Mouse (Mus musculus): ENCODE measurements around the gene Slc23a2. TPM values are rescaled to one million over a fixed set of nuclear protein-coding genes. Genes with fewer than 3 reads are reported as not detected.

The Slc23a2 gene
- polyA plus RNA-seq, 1 experiment from 2014 or later, result 11.7 TPM

- peak; percentile 44 for TF ChIP-seq CTCF (IDR thresholded peaks at IDR 0.05; ENCODE audit: low read depth)
- no peaks in the 10 kb centered on the region for H3K9me3 ChIP-seq (replicated peaks; ENCODE audit: low read length)
- H3K4me1 ChIP-seq (replicated peaks; ENCODE audit: insufficient read depth, low read length), result no peaks in the 10 kb centered on the region
- H3K27me3 ChIP-seq (ENCODE audit: insufficient read depth, low read length), result no peaks in the 10 kb centered on the region
- no peak overlapping the region for H3K9ac ChIP-seq (ENCODE audit: low read depth, low read length)
- no peak for ATAC-seq (replicated peaks; ENCODE audit: low FRiP score, low read depth)
- no peak overlapping the region for H3K4me2 ChIP-seq (ENCODE audit: low read length)
- H3K27ac ChIP-seq, result no peak overlapping the region
- no peak for DNase-seq (ENCODE audit: low spot score)
- H3K36me3 ChIP-seq (ENCODE audit: insufficient read depth, low read length), result no peaks in the 10 kb centered on the region
- H3K4me3 ChIP-seq (replicated peaks; ENCODE audit: low read depth, low read length), result no peak overlapping the region
- whole genome bisulfite sequencing, result 87% methylated on average over 2 of the region's 2 CpGs
These were observed 5.8 kb downstream of the Slc23a2 start for GRCm38 (mm10) chr2:132139099-132139498.

DNA sequence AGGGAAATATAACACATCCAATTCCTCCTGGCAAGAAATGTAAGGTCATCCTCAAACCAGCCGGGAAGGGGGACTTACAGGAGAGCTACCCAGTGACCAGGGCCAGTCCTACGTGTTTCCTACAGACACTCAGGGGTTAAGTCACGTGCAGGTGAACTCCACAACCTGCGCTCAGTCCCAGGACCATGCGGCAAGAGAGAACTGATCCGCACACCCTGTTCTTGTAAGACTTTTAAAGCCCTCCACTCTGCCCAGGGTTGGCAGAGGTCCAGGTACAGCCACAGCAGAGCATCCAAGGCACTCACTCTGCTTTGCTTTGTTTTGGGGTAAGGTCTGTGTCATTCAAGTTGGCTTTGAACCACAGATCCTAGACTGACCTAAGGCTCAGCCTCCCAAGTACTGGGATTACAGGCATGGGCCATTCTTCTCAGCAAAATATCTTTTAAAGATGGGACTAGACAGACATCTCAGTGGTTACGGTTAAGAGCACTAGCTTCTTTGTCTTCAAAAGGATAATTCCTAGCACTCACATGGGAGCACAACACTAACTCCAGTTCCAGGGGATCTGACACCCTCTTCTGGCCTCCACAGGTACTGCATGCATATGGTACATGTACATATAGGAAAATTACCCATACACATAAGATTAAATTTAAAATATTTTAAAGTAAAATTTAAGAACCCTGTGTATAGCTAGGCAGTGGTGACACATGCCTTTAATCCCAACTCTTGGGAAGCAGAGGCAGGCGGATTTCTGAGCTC, 8.9 kb downstream of the Slc23a2 start:
- Histone ChIP-seq H3K27ac (no peak overlapping the region), H3K4me2 (ENCODE audit: low read length) (no peak overlapping the region), H3K27me3 (ENCODE audit: insufficient read depth, low read length) (no peaks in the 10 kb centered on the region), H3K36me3 (ENCODE audit: insufficient read depth, low read length) (no peaks in the 10 kb centered on the region), H3K4me1 (replicated peaks; ENCODE audit: insufficient read depth, low read length) (no peaks in the 10 kb centered on the region; the same call in 1 of the 2 replicates), H3K4me3 (replicated peaks; ENCODE audit: low read depth, low read length) (no peak overlapping the region), H3K9me3 (replicated peaks; ENCODE audit: low read length) (no peaks in the 10 kb centered on the region), H3K9ac (ENCODE audit: low read depth, low read length) (no peak overlapping the region)
- DNase-seq (ENCODE audit: low spot score) (no peak), ATAC-seq (replicated peaks; ENCODE audit: low FRiP score, low read depth) (no peak)
- WGBS, result 88% methylated on average over 8 of the region's 8 CpGs
- TF ChIP-seq CTCF (IDR thresholded peaks at IDR 0.05; ENCODE audit: low read depth), result peak; percentile 58

DNA sequence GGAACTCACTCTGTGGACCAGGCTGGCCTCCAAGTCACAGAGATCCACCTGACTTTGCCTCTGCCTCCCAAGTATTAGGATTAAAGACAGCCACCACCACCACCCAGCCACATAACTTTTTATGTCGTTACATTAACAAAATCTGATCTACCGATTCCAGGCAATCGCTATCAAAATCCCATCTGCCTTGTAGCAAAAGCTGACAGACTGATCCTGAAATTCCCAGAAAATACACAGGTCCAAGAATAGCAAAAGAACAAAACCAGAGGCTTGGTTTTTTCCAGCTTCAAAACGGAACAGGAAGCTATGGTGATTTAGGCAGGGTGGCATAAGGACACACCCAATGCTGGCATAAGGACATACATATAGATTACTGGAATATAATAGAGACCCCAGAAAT, 10.2 kb downstream of the Slc23a2 start:
- Histone ChIP-seq H3K27ac (no peak overlapping the region), H3K9me3 (replicated peaks; ENCODE audit: low read length) (no peaks in the 10 kb centered on the region), H3K27me3 (ENCODE audit: insufficient read depth, low read length) (no peaks in the 10 kb centered on the region), H3K4me1 (replicated peaks; ENCODE audit: insufficient read depth, low read length) (no peaks in the 10 kb centered on the region; the same call in 1 of the 2 replicates), H3K4me2 (ENCODE audit: low read length) (no peak overlapping the region), H3K4me3 (replicated peaks; ENCODE audit: low read depth, low read length) (no peak overlapping the region), H3K36me3 (ENCODE audit: insufficient read depth, low read length) (no peaks in the 10 kb centered on the region), H3K9ac (ENCODE audit: low read depth, low read length) (no peak overlapping the region)
- ATAC-seq (replicated peaks; ENCODE audit: low FRiP score, low read depth) (no peak), DNase-seq (ENCODE audit: low spot score) (no peak)
- no peak for TF ChIP-seq CTCF (IDR thresholded peaks at IDR 0.05; ENCODE audit: low read depth)
- 66% methylated on average over 4 of the region's 4 CpGs for WGBS

GRCm38 (mm10) chr2:132133436-132133835, 11.5 kb downstream of the Slc23a2 start:
- H3K27ac ChIP-seq, result no peak overlapping the region
- no peaks in the 10 kb centered on the region for H3K9me3 ChIP-seq (replicated peaks; ENCODE audit: low read length)
- no peaks in the 10 kb centered on the region for H3K36me3 ChIP-seq (ENCODE audit: insufficient read depth, low read length)
- 60% methylated on average over 2 of the region's 2 CpGs for WGBS
- ATAC-seq (replicated peaks; ENCODE audit: low FRiP score, low read depth), result no peak
- no peak for TF ChIP-seq CTCF (IDR thresholded peaks at IDR 0.05; ENCODE audit: low read depth)
- no peak for DNase-seq (ENCODE audit: low spot score)
- no peak overlapping the region for H3K4me2 ChIP-seq (ENCODE audit: low read length)
- H3K4me1 ChIP-seq (replicated peaks; ENCODE audit: insufficient read depth, low read length), result no peaks in the 10 kb centered on the region; the same call in 1 of the 2 replicates
- H3K9ac ChIP-seq (ENCODE audit: low read depth, low read length), result no peak overlapping the region
- no peak overlapping the region for H3K4me3 ChIP-seq (replicated peaks; ENCODE audit: low read depth, low read length)
- no peaks in the 10 kb centered on the region for H3K27me3 ChIP-seq (ENCODE audit: insufficient read depth, low read length)

- no peak overlapping the region for H3K4me3 ChIP-seq (replicated peaks; ENCODE audit: low read depth, low read length)
These were observed 13.6 kb downstream of the Slc23a2 start for GRCm38 (mm10) chr2:132131266-132131665.

DNA sequence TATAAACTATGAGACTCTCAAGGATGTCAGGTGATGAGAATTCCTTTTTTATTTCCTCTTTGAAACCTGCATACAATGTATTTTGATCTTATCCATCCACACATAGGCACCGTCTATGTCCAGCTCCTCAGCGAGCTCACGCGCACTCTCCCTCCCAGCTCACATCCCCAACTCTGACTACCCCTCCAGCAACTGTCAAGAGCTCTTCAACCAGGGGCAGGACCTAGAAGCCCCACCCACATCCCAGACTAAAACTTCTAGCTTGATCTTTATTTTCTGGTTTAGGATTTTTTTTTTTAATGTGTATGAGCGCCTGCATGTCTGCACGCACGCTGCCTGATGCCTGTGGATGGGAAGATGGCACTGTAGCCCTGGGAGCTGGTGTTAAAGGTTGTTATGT, 14.9 kb downstream of the Slc23a2 start:
- H3K27ac ChIP-seq, result no peak overlapping the region
- H3K4me1 ChIP-seq (replicated peaks; ENCODE audit: insufficient read depth, low read length), result no peaks in the 10 kb centered on the region; the same call in 1 of the 2 replicates
- H3K4me2 ChIP-seq (ENCODE audit: low read length), result no peak overlapping the region
- H3K4me3 ChIP-seq (replicated peaks; ENCODE audit: low read depth, low read length), result no peak overlapping the region
- H3K36me3 ChIP-seq (ENCODE audit: insufficient read depth, low read length), result no peaks in the 10 kb centered on the region
- no peaks in the 10 kb centered on the region for H3K9me3 ChIP-seq (replicated peaks; ENCODE audit: low read length)
- no peak overlapping the region for H3K9ac ChIP-seq (ENCODE audit: low read depth, low read length)
- ATAC-seq (replicated peaks; ENCODE audit: low FRiP score, low read depth), result no peak
- no peak for TF ChIP-seq CTCF (IDR thresholded peaks at IDR 0.05; ENCODE audit: low read depth)
- no peak for DNase-seq (ENCODE audit: low spot score)
- H3K27me3 ChIP-seq (ENCODE audit: insufficient read depth, low read length), result no peaks in the 10 kb centered on the region
- WGBS, result 90% methylated on average over 7 of the region's 7 CpGs

More at GRCm38 (mm10) chr2:132131266-132131665, 13.6 kb downstream of the Slc23a2 start:
- ATAC-seq (replicated peaks; ENCODE audit: low FRiP score, low read depth) (peak; percentile 52; the same call in 1 of the 2 replicates), DNase-seq (ENCODE audit: low spot score) (no peak)
- TF ChIP-seq CTCF (IDR thresholded peaks at IDR 0.05; ENCODE audit: low read depth), result no peak
- Histone ChIP-seq H3K4me2 (ENCODE audit: low read length) (peak overlapping the region; percentile 47), H3K9ac (ENCODE audit: low read depth, low read length) (no peak overlapping the region), H3K36me3 (ENCODE audit: insufficient read depth, low read length) (no peaks in the 10 kb centered on the region), H3K9me3 (replicated peaks; ENCODE audit: low read length) (no peaks in the 10 kb centered on the region), H3K27me3 (ENCODE audit: insufficient read depth, low read length) (no peaks in the 10 kb centered on the region), H3K27ac (no peak overlapping the region), H3K4me1 (replicated peaks; ENCODE audit: insufficient read depth, low read length) (no peaks in the 10 kb centered on the region; the same call in 1 of the 2 replicates)
- WGBS, result 11% methylated on average over 9 of the region's 9 CpGs

Measured in kidney, postnatal 0 days (tissue).